Mouse (Mus musculus) layer of hippocampus, adult 2 months (tissue): ENCODE data around the gene Ddx24. TPM values are rescaled to one million over a fixed set of nuclear protein-coding genes. Genes with fewer than 3 reads are reported as not detected.
A peak's percentile ranks its signal among the peaks of the same experiment; 100 is the strongest.
"Not testable (repeated sequence)": the region's sequence is repeated elsewhere in the genome, so short reads cannot be mapped to it uniquely, and the experiment has no call there.

ENCODE experiments used
- DNase-seq, 2 experiments: peaks; one replicate each; pipeline ENCODE4 v3.0.0; 2022; ENCODE audit warnings: low spot score in 2 of 2
- H3K27ac ChIP-seq: fragments of 200-600 bp; 2 replicates; pipeline ENCODE4 v1.8.1; 2022
- H3K4me3 ChIP-seq: fragments of 200-600 bp; 2 replicates; pipeline ENCODE4 v1.8.1; 2022; ENCODE audit warnings: mild to moderate bottlenecking
- CTCF ChIP-seq: fragments of 200-600 bp; conservative IDR thresholded peaks from 2 replicates; pipeline ENCODE4 v1.8.1; 2022; ENCODE audit warnings: antibody characterized with exemption, mild to moderate bottlenecking, moderate library complexity
- long read RNA-seq, 2 experiments: library from polyadenylated mRNA; stranded (forward); transcript quantifications; one replicate each; pipeline ENCODE4 v2.0.0; 2021; ENCODE audit warnings: borderline mapping rate in 2 of 2
- total RNA-seq, 2 experiments: library from RNA; stranded (reverse); gene quantifications; 2 replicates each; pipeline ENCODE4 v1.2.3; 2021

Ddx24 gene
- 100 to 1,000 TPM; 235 to 239 TPM for total RNA-seq
- long read RNA-seq, experiment 1, transcript Ddx24-201 (9 exons, 2,850 nt): major isoform, 242 of 309 reads
- long read RNA-seq, experiment 1, partial matches to known transcripts: 21 of 309 reads
- long read RNA-seq, experiment 1, other reads (novel, unspliced or antisense): 43 of 309 reads
- long read RNA-seq, experiment 2, transcript Ddx24-202 (9 exons, 3,063 nt): minor isoform, 10 of 449 reads
- long read RNA-seq, experiment 2, transcript Ddx24-201 (9 exons, 2,850 nt): major isoform, 352 of 449 reads
- long read RNA-seq, experiment 2, partial matches to known transcripts: 31 of 449 reads
- long read RNA-seq, experiment 2, other reads (novel, unspliced or antisense): 54 of 449 reads

- peak within 1 kb of the TSS; percentile 98 for H3K4me3 ChIP-seq
- DNase-seq: peak; percentile 98 to 99
- TF ChIP-seq CTCF: peak; percentile 93
- peak within 1 kb of the TSS; percentile 95 for H3K27ac ChIP-seq
These were observed at the start of gene Ddx24 for GRCm38 (mm10) chr12:103425729-103426470. Gene Ddx24, minus strand, starts transcription at chr12:103425830.

- no peak for TF ChIP-seq CTCF
These were observed 48.9 kb upstream of the Ddx24 start for GRCm38 (mm10) chr12:103474481-103474880.

GRCm38 (mm10) chr12:103457140-103457539 is 31.5 kb upstream of the Ddx24 start, which contains the start of gene Ifi27l2b:
Gene Ifi27l2b, minus strand, starts transcription at chr12:103457223.
- TF ChIP-seq CTCF: no peak
- DNase-seq: no peak
- no peak within 1 kb of the TSS for H3K27ac ChIP-seq
- no peak within 1 kb of the TSS for H3K4me3 ChIP-seq

More at GRCm38 (mm10) chr12:103474481-103474880, 48.9 kb upstream of the Ddx24 start:
- Histone ChIP-seq H3K27ac (no peak overlapping the region), H3K4me3 (no peak overlapping the region)
- no peak for DNase-seq

GRCm38 (mm10) chr12:103456727-103457126 is 31.1 kb upstream of the Ddx24 start:
- DNase-seq, H3K4me3 ChIP-seq, H3K27ac ChIP-seq: not testable (repeated sequence)

- no peak overlapping the region for H3K4me3 ChIP-seq
- TF ChIP-seq CTCF: no peak
- H3K27ac ChIP-seq: no peak overlapping the region
- no peak for DNase-seq
These were observed 27.7 kb upstream of the Ddx24 start for GRCm38 (mm10) chr12:103453361-103453760.

GRCm38 (mm10) chr12:103445060-103445459 is 19.4 kb upstream of the Ddx24 start:
- H3K4me3 ChIP-seq: no peak overlapping the region
- H3K27ac ChIP-seq: no peak overlapping the region
- TF ChIP-seq CTCF: no peak
- no peak for DNase-seq

GRCm38 (mm10) chr12:103444261-103444660 is 18.6 kb upstream of the Ddx24 start:
- not testable (repeated sequence) for DNase-seq, H3K4me3 ChIP-seq, H3K27ac ChIP-seq

- no peak for TF ChIP-seq CTCF
- Histone ChIP-seq H3K27ac (no peak within 1 kb of the TSS), H3K4me3 (no peak within 1 kb of the TSS)
- no peak for DNase-seq
These were observed 17.9 kb upstream of the Ddx24 start, which contains the start of gene Ifi27l2a for GRCm38 (mm10) chr12:103443524-103443923. Gene Ifi27l2a, minus strand, starts transcription at chr12:103443680.

- no peak for DNase-seq
- Histone ChIP-seq H3K4me3 (no peak overlapping the region), H3K27ac (no peak overlapping the region)
- no peak for TF ChIP-seq CTCF
These were observed 12.0 kb upstream of the Ddx24 start for GRCm38 (mm10) chr12:103437601-103438000.

- peak overlapping the region; percentile 54 for H3K4me3 ChIP-seq
- no peak for TF ChIP-seq CTCF
- no peak for DNase-seq
These were observed 9.2 kb upstream of the Ddx24 start for GRCm38 (mm10) chr12:103434861-103435260.

GRCm38 (mm10) chr12:103433986-103434731 is 8.5 kb upstream of the Ddx24 start, which contains the start of gene Ifi27:
Gene Ifi27, plus strand, starts transcription at chr12:103434211.
- no peak for TF ChIP-seq CTCF
- peak; percentile 66 to 86 for DNase-seq
- Histone ChIP-seq H3K27ac (peak within 1 kb of the TSS; percentile 64), H3K4me3 (peak within 1 kb of the TSS; percentile 54)

More at GRCm38 (mm10) chr12:103434861-103435260, 9.2 kb upstream of the Ddx24 start:
- peak overlapping the region; percentile 64 for H3K27ac ChIP-seq

- no peak for TF ChIP-seq CTCF
- no peak for DNase-seq
- Histone ChIP-seq H3K4me3 (no peak overlapping the region), H3K27ac (peak overlapping the region; percentile 64)
These were observed 7.8 kb upstream of the Ddx24 start for GRCm38 (mm10) chr12:103433430-103433829.

GRCm38 (mm10) chr12:103426710-103427109 is 1.1 kb upstream of the Ddx24 start:
- no peak for DNase-seq
- Histone ChIP-seq H3K27ac (no peak overlapping the region), H3K4me3 (no peak overlapping the region)
- peak; percentile 43 for TF ChIP-seq CTCF
